10 mouse cellular contexts compared by ENCODE assay signal in the genomic region with DNA sequence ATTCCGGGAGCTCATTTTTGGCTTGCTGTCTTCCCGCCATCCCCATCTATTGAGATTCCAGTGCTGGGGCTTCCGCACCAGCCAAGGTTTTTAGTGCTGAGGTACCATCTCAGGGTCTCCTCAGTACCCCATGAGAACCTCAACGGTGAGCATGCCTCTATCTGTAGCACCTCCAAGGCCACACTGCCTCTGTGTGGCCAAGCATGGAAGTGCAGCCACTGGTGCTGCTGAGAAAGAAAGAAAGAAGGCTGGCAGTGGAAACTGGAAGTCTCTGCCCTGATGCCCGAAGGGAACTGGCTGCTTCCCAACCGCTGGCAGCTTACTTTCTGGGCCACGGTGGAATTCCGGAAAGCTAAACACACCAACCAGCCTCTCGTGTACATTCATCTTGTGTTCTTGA.
DNase-seq lines count a peak whose midpoint lies in the region; ATAC-seq and TF ChIP-seq lines count a peak whose summit lies in the region.
"Had no signal": no experiment of that assay in that cellular context is flagged by ENCODE, and none has a peak within 500 bp of the region (broad histone marks: within the 10 kb centered on the region; RNA-seq: fewer than 3 reads in every experiment).

No protein-coding gene starts in this region.

- H3K79me3 ChIP-seq in C2C12 (ENCODE audit: low read depth): no peaks in the 10 kb centered on the region

- WGBS in embryonic facial prominence, embryonic 10.5 days: 48% methylated on average over 9 of the region's 9 CpGs
- 44% methylated on average over 9 of the region's 9 CpGs for WGBS in heart, adult 2 months
- WGBS in kidney, embryonic 15.5 days: 56% methylated on average over 9 of the region's 9 CpGs
- 56% methylated on average over 9 of the region's 9 CpGs for WGBS in limb, embryonic 13.5 days
- 51% methylated on average over 9 of the region's 9 CpGs for WGBS in neural tube, embryonic 12.5 days

- H3K27me3 ChIP-seq in C2C12 (ENCODE audit: control insufficient read depth, insufficient read depth, insufficient read length): no peaks in the 10 kb centered on the region
- no peaks in the 10 kb centered on the region for H3K27me3 ChIP-seq in embryonic facial prominence, embryonic 10.5 days (replicated peaks; ENCODE audit: low read depth, poor library complexity, severe bottlenecking)
- H3K27me3 ChIP-seq in heart, adult 2 months (ENCODE audit: control insufficient read depth, insufficient read depth, low read length): no peaks in the 10 kb centered on the region
- no peaks in the 10 kb centered on the region for H3K27me3 ChIP-seq in kidney, embryonic 15.5 days
- H3K27me3 ChIP-seq in limb, embryonic 13.5 days: no peaks in the 10 kb centered on the region
- no peaks in the 10 kb centered on the region for H3K27me3 ChIP-seq in neural tube, embryonic 12.5 days (replicated peaks)
- H3K27me3 ChIP-seq: embryonic facial prominence, embryonic 13.5 days; stomach, embryonic 15.5 days had no signal

- H3K27ac ChIP-seq in embryonic facial prominence, embryonic 10.5 days (replicated peaks): no peak overlapping the region
- H3K27ac ChIP-seq in heart, adult 2 months: no peak overlapping the region
- H3K27ac ChIP-seq in kidney, embryonic 15.5 days: no peak overlapping the region
- H3K27ac ChIP-seq in limb, embryonic 13.5 days: no peak overlapping the region
- no peak overlapping the region for H3K27ac ChIP-seq in neural tube, embryonic 12.5 days
- H3K27ac ChIP-seq: embryonic facial prominence, embryonic 13.5 days; stomach, embryonic 15.5 days had no signal

- no peak overlapping the region for H3K9ac ChIP-seq in heart, adult 2 months (ENCODE audit: low read depth, low read length)
- H3K9ac ChIP-seq in kidney, embryonic 15.5 days: no peak overlapping the region
- no peak overlapping the region for H3K9ac ChIP-seq in limb, embryonic 13.5 days
- H3K9ac ChIP-seq in neural tube, embryonic 12.5 days: no peak overlapping the region
- H3K9ac ChIP-seq: embryonic facial prominence, embryonic 13.5 days; stomach, embryonic 15.5 days had no signal

- no peak overlapping the region for H3K4me2 ChIP-seq in kidney, embryonic 15.5 days
- no peak overlapping the region for H3K4me2 ChIP-seq in limb, embryonic 13.5 days (replicated peaks)
- no peak overlapping the region for H3K4me2 ChIP-seq in neural tube, embryonic 12.5 days (replicated peaks)
- H3K4me2 ChIP-seq: embryonic facial prominence, embryonic 13.5 days; stomach, embryonic 15.5 days had no signal

- H3K9me3 ChIP-seq in embryonic facial prominence, embryonic 10.5 days: no peaks in the 10 kb centered on the region
- no peaks in the 10 kb centered on the region for H3K9me3 ChIP-seq in kidney, embryonic 15.5 days (replicated peaks)
- no peaks in the 10 kb centered on the region for H3K9me3 ChIP-seq in limb, embryonic 13.5 days
- no peaks in the 10 kb centered on the region for H3K9me3 ChIP-seq in neural tube, embryonic 12.5 days
- H3K9me3 ChIP-seq: embryonic facial prominence, embryonic 13.5 days; stomach, embryonic 15.5 days had no signal

- no peaks in the 10 kb centered on the region for H3K79me2 ChIP-seq in C2C12 (ENCODE audit: control insufficient read depth, insufficient read depth)
- no peaks in the 10 kb centered on the region for H3K79me2 ChIP-seq in heart, adult 2 months (replicated peaks; ENCODE audit: control insufficient read depth, insufficient read depth, low read length)

- no peaks in the 10 kb centered on the region for H3K4me1 ChIP-seq in embryonic facial prominence, embryonic 10.5 days
- no peaks in the 10 kb centered on the region for H3K4me1 ChIP-seq in heart, adult 2 months (ENCODE audit: control insufficient read depth, insufficient read depth, low read length)
- H3K4me1 ChIP-seq in kidney, embryonic 15.5 days: no peaks in the 10 kb centered on the region
- H3K4me1 ChIP-seq in limb, embryonic 13.5 days: no peaks in the 10 kb centered on the region
- H3K4me1 ChIP-seq in neural tube, embryonic 12.5 days: no peaks in the 10 kb centered on the region
- H3K4me1 ChIP-seq: stomach, embryonic 15.5 days had no signal

- no peaks in the 10 kb centered on the region for H3K36me3 ChIP-seq in C2C12 (ENCODE audit: control insufficient read depth, insufficient read depth)
- no peaks in the 10 kb centered on the region for H3K36me3 ChIP-seq in embryonic facial prominence, embryonic 10.5 days (replicated peaks)
- H3K36me3 ChIP-seq in heart, adult 2 months (ENCODE audit: control insufficient read depth, insufficient read depth, low read length): no peaks in the 10 kb centered on the region
- H3K36me3 ChIP-seq in kidney, embryonic 15.5 days: no peaks in the 10 kb centered on the region
- no peaks in the 10 kb centered on the region for H3K36me3 ChIP-seq in limb, embryonic 13.5 days
- no peaks in the 10 kb centered on the region for H3K36me3 ChIP-seq in neural tube, embryonic 12.5 days
- H3K36me3 ChIP-seq: embryonic facial prominence, embryonic 13.5 days; stomach, embryonic 15.5 days had no signal

- H3ac ChIP-seq in C2C12 (ENCODE audit: control insufficient read depth, insufficient read length, low read depth): no peak overlapping the region

- ATAC-seq in kidney, embryonic 15.5 days (replicated peaks; ENCODE audit: low FRiP score): peak; percentile 71; the same call in 1 of the 2 replicates
- ATAC-seq in limb, embryonic 13.5 days (ENCODE audit: low FRiP score, low read depth): peak; percentile 54; the same call in 1 of the 2 replicates
- peak; percentile 75 for ATAC-seq in neural tube, embryonic 12.5 days (ENCODE audit: low FRiP score, low read depth)

- no peak overlapping the region for H3K4me3 ChIP-seq in C2C12 (ENCODE audit: insufficient read depth, poor library complexity, severe bottlenecking)
- H3K4me3 ChIP-seq in embryonic facial prominence, embryonic 10.5 days: no peak overlapping the region
- H3K4me3 ChIP-seq in heart, adult 2 months: no peak overlapping the region
- H3K4me3 ChIP-seq in kidney, embryonic 15.5 days (replicated peaks): no peak overlapping the region
- H3K4me3 ChIP-seq in limb, embryonic 13.5 days: no peak overlapping the region
- H3K4me3 ChIP-seq in neural tube, embryonic 12.5 days: no peak overlapping the region
- H3K4me3 ChIP-seq: embryonic facial prominence, embryonic 13.5 days; stomach, embryonic 15.5 days had no signal

- no peak for TF ChIP-seq POLR2A in heart, adult 2 months (IDR thresholded peaks at IDR 0.05; ENCODE audit: insufficient read depth, low read depth, low read length)

- intact Hi-C loops in heart, adult 2 months (cut with DNase I): loop anchor here (1.0 to 10.0 kb wide), 4 partner anchors 70 to 880 kb away; no protein-coding TSS in a partner anchor

- TF ChIP-seq CTCF in C2C12 (IDR thresholded peaks at IDR 0.05; ENCODE audit: control insufficient read depth, insufficient read depth, insufficient read length): peak; percentile 60
- peak; percentile 98 for TF ChIP-seq CTCF in heart, adult 2 months (IDR thresholded peaks at IDR 0.05)

- DNase-seq in adrenal gland, postnatal 25 days: peak; percentile 72
- peak; percentile 77 for DNase-seq in embryonic facial prominence, embryonic 10.5 days (ENCODE audit: low spot score)
- DNase-seq in heart, adult 2 months: peak; percentile 57 to 79
- DNase-seq in thymus, postnatal 25 days: peak; percentile 27

- TF ChIP-seq EP300 in heart, adult 2 months (IDR thresholded peaks at IDR 0.05; ENCODE audit: insufficient read depth, low read depth, low read length): peak; percentile 74; the same call in 1 of the 2 replicates

TF ChIP-seq in C2C12, 6 proteins besides CTCF, POLR2A, EP300 and RAD21:
- TF ChIP-seq CEBPB (IDR thresholded peaks at IDR 0.05; ENCODE audit: low read depth) (no peak), MYOD1 (IDR thresholded peaks at IDR 0.05; ENCODE audit: control insufficient read depth, insufficient read length, low read depth) (no peak), MYOG (IDR thresholded peaks at IDR 0.05; ENCODE audit: control insufficient read depth, extremely low read depth, insufficient read length) (no peak), FOSL1 (IDR thresholded peaks at IDR 0.05; ENCODE audit: insufficient read depth, low read length, poor library complexity, severe bottlenecking) (no peak)

Comparison
In these comparisons a context has a peak if more than half of its experiments do, and no peak if none do; other contexts are left out.
1. DNase-seq: peak in every context shown above with its lines; median percentile 77 in embryonic facial prominence, embryonic 10.5 days; 72 in adrenal gland, postnatal 25 days; 68 in heart, adult 2 months; 27 in thymus, postnatal 25 days.